Mouse (Mus musculus) T-helper 2 cell (primary cell): Measurements from ENCODE around the gene Prkacb.

Experiments
- in situ Hi-C: fragments of 300-600 bp; cut with MboI, MseI; formaldehyde crosslinking; loops from one replicate; pipeline ENCODE4 v1.15.1; 2025; ENCODE audit warnings: high pct_unique_total_duplicates

Prkacb gene

DNA sequence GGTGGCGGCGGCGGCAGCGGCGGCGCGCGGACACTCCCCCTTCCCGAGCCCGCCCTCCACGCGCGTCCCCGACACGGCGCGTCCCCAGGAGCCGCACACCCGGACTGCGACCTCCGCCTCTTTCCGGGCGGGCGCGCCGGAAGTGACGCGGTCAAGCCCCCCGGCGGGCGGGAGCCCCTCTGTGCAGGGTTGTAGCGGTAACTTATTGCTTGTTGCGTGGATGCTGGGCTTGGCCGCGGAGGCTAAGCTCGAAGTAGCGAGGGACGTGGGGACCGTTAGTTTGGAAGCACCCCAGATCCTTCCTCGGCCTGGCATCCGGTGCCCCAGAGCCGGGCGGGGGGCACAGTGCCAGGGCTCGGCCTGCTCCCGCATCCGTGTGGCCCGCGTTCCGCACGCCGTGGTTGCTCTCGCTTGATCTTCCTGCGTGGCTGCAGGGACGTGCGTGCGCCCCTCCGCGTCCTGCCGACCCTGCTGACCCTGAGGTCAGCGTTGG lies at the start of gene Prkacb:
TSS of gene Prkacb (minus strand) at position 90 of the 493 bp plus-strand sequence.
- in situ Hi-C loops = no loop called here

DNA sequence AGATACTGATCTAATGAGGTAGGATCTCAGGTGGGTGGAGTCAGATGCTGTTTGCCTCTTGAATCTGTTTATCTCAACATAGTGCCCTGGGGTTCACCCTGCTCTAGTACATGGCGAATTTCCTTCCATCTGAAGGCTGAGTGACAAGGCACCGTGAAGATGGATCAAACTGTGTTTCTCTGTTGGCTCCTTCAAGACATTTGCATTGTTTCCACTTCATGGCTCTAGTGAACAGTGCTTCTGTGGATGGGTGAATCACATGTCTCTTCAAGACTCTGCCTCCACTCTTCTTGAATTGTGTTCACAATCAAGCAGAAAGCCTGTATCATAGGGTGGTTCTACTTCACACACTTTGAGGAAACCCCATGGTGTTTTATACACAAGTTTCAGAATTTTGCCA lies 47.5 kb upstream of the Prkacb start:
- in situ Hi-C loops = no loop called here

DNA sequence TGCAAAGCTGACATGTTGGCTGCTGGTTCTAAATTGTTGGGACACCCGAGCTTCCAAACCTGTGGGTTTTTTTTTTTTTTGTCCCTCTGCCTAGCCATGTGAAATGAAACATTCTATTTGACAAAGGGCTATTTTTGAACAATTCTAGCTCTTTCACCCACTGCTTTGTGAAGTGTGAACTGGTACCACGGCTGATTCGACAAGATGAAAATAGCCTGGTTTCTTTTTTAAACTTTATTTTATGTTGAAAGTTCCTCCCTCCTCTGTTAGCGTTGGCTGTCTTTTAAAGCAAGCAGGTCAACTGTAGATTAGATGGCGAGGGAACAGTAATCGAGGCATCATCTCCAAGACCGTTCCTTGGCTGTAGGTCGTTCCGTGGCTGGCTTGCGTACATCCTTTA lies 44.6 kb upstream of the Prkacb start:
- in situ Hi-C loops = loop anchor here (10.0 kb wide), 1 partner anchor 467 kb away; no protein-coding TSS in a partner anchor

DNA sequence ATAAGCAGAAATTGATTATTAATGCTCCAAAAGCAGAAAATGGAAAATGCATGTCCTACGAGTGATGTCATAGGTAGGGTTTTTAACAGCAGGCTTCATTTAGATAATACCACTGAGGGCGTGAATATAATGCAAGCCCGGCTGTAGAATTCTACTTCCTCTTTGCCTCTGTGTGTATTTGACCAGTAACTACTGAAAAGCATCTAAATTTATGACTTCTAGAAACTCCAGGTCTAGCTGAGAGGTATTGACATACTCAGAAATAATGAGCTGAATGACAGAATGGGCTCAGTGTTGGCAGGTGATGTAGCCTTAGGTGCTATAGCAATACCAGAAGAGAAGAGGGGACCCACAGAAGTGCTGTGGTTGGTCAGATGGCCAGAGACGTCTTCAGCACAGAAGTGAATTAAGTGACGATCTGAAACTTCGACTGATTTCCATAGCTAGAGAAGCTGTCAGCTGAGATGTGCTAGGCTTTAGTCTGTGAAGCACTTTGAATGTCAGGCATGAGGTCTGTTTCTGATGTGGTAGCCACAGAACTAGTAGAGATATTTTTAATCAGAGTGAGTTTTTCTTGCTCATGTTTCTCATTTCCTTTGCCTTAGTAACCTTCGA lies 41.8 kb upstream of the Prkacb start:
- in situ Hi-C loops = loop anchor here (10.0 kb wide), 1 partner anchor 470 kb away; no protein-coding TSS in a partner anchor

DNA sequence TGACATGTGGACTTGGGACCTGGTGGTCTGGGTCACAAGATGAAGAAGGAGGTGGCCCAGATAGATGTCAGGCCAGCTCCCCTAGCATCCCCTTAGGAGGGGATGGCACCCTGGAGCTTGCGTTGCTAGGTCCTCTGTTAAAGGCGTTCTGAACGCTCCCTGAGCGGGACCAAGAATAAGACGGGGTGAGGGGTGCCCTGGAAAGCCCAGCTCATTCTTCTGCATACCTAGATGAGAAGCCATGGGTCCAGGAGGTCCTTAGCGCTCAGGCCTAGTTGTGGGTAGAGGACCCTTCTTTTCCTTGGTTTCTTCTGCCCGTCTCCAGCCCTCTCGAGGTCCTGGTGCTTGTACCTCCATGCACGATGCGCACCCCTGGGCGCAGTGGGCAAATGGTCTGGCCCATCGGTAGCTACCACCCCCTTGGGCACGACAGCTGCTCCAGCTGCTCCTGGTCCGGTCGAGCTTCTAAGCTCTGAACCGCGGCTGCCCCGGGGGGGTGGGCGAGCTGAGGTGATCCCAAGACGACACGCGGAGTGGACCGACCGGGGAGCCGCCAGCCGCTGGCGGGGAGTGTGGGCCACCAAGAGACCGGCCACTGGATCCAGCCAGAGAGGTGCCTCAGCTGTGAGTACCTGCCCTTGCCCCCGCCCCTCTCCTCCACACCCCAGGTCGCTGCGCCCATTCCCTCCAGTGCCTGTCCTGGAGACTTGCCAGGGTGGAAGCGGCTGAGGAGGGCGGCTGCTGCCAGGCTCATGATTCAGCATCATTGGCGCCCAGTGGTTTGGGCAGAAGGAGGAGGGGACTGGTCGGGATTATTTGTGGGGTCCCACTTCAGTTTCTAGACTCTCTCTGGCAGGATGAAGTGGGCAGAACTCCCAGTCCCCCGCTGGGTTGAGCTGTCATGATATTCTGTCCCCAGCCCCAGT lies 39.4 kb upstream of the Prkacb start, which contains the start of gene Ttll7:
TSS of gene Ttll7 (plus strand) at position 402 of the 926 bp plus-strand sequence.
- in situ Hi-C loops = loop anchor here (10.0 kb wide), 1 partner anchor 473 kb away; no protein-coding TSS in a partner anchor

DNA sequence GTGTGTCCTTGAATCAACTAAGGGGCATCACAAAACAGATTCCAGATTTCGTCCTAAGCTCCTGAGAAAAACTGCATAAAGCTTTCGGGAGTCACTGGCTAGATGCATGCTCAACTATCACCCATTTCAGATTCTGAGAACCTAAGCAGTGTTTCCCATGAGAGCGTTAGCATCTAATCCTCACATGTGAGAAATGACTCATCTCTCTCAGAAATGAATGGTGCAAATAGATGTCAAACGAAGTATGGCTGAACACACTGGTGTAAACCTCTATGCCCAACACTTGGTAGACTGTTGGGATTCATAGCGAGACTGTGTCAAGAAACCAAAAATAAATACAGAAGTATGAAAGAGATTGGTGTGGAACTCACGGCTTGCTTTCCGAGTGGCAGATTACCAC lies 36.6 kb upstream of the Prkacb start:
- in situ Hi-C loops = no loop called here

DNA sequence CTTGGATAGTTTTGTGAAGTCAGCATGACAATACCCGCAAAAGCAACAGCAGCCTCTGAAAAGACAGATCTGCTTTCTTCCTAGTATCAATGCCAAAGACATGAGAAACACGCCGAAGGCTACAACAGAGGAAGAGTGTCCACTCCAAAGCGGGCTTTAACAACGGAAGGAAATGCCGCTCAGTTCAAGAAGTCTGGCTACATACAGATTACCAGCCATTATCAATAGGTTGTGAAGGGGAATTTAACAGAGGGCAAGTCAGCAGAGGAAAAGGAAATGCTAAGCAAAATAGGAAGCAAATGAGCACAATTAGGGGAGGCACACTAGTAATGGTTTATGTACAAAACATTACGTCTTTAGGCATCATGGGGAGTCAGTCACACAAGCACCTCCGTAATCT lies 35.3 kb upstream of the Prkacb start:
- in situ Hi-C loops = no loop called here

DNA sequence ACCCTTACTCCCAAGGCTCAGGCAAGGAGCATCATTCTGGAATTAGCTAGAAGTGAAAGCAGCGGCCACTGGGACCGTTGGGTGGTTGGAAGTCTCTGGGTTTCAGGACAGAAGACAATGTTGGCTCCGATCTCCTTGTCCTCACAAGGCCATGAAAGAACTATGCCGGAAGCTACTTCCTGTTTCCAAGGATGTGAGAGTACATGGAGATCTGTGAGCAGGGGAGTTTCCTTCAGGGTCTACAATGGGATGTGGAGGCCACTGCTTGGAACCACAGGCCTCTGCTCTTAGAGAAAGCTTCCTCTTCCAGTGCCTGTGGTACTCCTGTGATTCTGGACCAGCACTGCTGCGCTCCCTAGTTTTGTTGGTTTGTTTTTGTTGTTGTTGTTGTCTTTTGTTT lies 33.4 kb upstream of the Prkacb start:
- in situ Hi-C loops = no loop called here

DNA sequence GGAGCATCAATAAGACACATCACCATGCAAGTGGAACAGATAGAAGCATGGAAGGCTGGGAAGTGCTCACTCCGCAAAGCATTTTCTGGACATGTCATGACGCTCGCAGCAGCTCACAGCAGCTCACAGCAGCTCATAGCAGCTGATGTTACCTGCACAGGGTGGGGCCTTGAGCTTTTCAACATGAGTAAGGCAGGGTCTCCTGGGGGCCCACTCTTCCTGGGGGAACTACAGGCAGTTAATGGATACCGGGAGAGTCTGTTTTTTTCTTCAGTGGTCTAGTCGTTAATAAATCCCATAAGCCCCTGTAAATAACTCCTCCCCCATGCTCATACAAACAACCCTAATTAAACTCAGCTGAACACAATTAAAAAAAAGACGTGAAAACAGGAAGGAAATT lies 30.7 kb upstream of the Prkacb start:
- in situ Hi-C loops = no loop called here

DNA sequence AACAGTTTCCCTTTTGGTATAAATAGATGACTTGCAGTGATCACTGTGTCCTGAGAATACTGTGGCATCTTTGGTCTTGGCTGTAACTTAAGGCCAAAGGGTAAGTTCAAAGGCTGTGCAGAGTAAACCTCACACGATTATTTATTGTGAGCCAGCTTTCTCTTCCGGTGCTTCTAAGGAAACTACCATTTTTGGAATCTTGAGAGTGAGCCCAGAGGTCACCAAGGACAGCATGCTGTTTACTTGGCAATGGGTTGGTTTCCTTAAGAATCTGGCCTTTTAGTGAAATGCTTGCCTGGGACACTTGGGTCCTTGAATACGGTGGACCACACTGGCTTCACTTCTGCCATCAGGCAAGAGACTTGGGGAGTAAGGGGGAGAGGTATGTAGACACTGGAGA lies 30.0 kb upstream of the Prkacb start:
- in situ Hi-C loops = no loop called here

DNA sequence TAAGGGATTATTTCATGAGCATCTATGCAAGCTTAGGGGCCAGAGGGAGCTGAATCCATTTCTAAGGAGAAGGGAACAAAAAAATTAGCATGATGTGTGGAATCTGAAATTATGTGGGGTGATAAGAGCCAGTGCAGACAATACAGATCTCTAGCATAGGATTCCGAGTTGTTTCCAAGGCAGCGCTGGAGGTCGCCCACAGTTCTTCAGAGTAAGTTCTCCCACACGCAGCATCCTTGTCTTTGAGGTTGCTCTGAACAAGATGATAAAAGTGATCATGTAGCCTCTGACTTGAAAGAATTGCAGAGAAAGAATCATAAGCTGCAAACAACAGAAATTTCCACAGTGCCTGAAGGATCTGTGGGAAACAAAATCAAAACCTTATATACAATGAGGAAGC lies 7.9 kb upstream of the Prkacb start:
- in situ Hi-C loops = no loop called here

DNA sequence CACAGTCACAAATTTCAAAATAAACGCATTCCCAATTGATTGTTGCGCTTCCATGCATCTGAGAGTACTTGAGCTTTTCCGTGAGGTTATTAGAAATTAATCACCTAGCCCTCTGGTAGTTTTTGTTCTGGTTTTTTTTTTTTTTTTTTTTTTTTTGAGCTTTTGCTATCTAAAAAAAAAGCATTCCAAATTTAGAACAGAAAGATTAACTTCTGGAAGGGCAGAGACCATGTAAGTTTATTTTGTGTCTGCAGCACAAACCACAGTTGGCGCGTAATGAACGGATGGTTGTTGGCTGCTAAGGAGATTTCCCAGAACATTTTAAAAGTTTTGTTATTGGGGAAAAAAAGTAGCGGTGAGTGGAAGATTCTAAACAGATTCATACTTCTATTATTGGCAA lies 834 bp upstream of the Prkacb start:
- in situ Hi-C loops = no loop called here

DNA sequence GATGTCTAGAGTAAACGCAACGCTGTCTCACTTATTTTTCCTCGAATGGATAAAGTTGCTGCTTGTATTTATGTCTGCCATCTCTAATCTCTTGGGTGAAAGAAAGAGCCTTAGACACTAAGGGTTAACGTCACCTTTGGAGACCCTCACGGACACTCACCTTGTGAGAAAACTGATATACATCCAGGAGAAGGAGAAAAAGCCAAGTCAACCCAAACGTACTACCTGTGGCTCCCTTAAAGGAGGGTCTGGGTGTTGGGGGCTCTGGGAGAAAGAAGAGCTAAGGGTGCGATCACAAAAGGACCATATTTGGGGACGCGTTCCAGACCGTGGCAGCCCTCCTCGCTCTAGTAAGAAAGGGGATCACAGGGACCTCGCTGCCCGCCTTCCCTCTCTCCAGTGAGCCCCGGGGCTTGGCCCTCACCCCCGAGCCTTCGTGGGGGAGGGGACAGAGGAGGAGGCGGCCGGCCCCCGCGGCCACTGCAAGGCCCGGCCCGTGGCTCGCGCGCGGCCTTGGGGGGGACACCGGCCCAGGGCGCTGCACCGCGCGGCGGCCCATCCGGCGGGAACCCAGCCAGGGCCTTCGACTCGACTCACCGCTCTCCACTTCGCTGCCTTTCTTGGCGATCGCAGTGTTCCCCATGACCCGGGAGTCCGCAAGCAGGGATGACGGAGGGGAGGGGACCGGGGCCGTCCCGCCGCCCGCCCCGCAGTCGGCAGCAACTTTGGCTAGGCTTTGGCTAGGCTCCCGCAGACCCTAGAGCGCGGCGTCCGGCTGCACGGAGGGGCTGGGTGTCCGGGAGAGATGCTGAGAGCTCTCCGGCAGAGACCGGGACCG lies 530 bp downstream of the Prkacb start:
- in situ Hi-C loops = no loop called here

DNA sequence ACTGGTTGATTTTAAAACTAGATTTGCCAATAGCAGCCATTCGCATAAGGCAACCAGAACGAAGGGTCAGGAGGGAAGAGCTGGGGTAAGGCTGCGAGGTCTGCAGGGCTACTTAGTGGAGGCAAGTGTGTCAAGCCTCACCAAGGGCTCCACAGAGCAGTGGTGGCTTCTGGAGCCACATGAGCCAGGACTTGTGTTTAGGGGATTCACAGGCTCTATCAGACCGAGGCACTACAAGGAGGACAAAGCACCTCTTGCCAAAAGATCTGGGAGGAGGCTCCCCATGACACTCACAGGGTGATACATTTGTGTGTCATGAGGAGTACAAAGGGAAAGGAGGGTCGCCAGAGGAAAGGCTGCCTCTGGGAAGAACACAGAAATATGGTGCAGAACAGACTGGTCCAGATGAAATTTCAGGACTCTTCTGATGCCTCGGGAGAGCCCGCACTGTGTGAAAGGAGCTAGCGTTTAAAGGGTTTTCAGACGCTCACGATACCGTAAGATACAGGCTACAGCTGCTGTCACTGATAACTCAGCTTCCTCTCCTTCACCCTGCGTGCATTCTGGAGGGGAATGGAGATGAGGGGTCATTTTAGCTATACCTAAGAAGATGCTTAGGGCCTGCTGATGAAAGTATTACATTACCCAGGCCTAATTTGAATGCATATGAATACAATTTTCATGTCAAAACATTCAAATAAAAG lies 19.1 kb downstream of the Prkacb start:
- in situ Hi-C loops = no loop called here

DNA sequence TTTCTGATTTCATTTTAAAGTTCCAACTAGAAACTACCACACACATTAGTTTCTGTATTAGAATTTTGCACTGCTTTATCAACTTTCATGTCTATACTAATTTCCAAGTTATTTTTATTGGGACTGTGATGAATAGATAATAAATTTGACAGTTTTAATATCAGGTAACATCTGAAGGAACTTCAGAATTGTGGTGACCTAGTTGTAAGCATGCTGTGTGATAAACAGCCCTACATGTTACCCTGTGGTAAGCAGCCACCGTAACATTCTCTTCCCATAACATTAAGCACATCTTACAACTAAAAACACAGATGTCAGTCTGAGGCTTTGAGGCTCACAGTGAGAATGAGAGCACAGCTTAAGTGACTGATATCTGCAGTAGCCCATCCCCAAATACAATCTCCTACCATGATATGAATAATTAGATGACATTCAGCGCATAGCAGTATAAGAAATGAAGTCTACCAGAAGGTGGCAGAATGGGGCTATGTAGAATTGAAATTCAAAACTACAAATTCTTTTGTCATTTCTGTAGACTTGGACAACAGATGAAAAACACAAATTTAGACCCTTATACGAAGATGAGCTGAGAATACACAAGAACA lies 20.5 kb downstream of the Prkacb start:
- in situ Hi-C loops = no loop called here

DNA sequence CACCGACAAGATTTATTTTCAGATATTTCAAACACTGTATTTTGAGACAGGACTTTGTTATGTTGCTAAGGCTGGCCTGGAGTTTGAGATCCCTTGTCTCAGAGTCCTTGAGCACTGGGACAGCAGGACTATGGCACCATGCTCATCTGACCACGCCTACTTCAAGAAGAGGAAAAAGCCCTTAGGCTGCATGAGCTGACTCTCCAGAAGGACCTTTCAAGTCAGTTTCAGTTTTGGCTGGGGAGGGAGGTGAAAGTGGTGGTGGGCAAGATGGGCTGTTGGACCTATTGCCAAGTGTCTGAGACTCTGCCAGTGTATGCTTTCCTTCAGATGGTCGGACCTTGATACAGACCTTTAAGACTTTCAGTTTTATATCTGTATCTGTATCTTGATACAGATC lies 28.6 kb downstream of the Prkacb start:
- in situ Hi-C loops = no loop called here

DNA sequence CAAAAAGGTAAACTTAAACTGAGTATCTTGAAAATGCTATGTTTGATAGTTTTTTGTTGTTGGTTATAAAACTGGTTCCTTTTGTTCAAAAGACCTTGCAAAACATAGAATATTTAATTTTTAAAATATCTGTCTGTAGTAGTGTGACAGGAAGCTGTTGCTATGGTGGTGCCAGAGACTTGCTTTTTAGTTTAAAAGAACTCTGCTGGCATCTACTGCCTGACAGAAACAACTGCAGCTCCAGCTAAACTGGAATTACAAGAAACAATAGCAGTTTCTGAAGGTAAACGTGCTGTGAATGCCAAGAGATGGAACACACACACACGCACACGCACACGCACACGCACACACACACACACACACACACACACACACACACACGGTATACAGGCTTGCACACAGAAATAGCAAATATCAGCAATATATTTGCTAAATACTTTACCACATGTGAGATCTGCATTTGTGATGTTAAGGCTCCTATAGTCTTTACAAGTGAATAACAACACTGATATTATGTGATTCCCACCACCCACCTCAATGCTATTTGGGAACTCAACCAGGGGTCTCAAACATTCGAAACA lies 29.1 kb downstream of the Prkacb start:
- in situ Hi-C loops = no loop called here

DNA sequence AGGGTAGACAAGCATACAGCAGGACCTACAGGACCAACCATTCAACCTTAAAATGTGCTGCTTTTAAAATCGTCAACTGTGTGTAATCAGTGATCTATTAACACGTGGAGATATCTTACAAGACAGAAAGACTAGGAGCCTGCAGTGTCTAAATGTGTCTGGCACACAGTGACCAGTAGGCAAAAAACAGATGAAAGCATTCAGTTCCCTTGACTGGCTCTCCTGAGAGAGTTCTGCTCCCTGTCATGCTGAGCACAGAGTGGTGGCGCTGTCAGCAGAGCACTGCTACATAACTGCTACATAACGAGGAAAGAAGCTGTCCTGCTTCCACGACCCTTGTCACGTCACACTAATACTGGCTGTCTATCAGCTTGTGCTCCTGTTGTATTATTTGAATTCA lies 30.2 kb downstream of the Prkacb start:
- in situ Hi-C loops = no loop called here

DNA sequence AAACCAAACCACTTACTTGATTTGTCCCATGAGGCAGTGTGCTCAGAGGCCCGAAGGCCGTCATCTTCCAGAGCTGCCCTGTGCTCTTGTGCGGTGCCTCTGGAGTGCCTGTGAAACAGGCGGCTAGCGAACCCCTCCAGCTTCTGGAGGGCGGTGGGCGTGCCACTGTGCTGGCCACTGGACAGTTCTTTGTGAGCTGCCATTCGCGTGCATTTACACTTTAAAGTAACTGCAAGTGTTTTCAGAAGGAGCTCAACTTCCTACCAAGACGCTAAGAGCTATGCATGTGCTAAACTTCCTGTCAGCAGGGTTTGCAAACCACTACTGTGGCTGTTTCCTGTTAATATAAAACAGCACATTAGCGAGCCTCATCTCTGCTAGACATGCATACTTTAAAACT lies 31.7 kb downstream of the Prkacb start:
- in situ Hi-C loops = no loop called here

DNA sequence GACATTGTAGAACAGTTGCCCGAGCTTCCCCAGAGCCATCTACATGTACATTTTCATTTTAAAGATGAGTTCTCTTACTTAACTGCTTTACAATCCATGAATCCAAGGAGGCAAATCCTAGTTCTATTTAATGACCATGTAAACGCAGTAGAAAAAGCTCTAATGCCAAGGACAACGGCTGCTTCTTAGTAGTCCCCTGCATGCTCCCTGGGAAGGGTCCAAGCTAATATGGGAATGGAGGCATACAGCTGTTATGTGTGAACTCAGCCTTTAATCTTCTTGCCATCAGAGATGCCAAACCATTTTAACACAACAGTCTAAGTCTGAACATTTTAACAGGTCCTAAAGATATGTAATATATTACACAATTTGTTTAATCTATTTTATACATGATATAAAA lies 32.5 kb downstream of the Prkacb start:
- in situ Hi-C loops = no loop called here
